Mouse (Mus musculus): ENCODE results near the gene Trip6. TPM values are rescaled to one million over a fixed set of nuclear protein-coding genes. Genes with fewer than 3 reads are reported as not detected.

The Trip6 gene
- 11.4 and 12.7 TPM in 2 replicates for polyA plus RNA-seq (2012; rRNA removed)

DNA sequence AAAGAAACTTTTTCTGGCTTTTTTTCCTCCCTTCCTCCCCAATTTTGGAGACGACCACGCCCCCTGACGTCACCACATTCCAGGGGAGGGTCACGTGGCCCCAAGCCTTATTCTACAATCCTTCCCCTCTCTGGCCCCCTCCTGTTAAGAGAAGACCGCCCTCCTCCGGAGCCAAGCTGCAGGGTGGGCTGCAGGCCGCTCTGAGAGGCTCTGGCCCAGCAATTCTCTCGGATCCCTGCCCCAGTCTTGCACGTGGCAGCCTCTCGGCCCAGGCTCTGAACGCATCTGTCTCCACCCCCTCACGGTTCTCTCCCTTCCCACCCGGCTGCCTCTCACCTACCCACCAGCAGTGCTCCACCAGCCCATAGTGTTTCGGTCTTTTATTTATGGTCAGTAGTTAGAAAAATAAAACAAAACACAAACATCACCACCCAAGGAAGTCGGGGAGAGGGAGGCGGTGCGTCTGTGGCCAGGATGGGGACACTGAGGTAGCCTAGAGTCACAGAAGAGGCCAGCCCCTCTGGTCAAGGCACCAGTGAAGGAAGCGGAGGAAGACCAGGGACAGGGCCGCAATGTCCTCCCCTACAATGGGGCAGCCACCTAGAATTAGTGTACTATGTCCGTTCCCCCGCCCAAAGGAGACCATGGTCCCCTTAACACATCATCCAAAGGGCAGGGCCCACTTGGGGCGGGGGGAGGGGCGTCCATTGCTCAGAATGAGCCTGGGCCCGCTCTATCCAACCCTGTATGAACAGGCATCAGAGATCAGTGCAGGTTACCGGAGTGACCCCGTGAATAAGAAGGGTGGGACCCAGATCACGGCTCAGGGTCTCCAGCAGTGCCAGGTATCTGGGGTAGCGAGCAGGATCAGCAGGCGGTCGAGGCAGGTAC is at the start of gene Trip6:
Gene Trip6 (minus strand): TSS at position 212 of the 891 bp plus-strand sequence.
- no peak for DNase-seq (ENCODE audit: low read depth, low spot score)
- WGBS, result 34% methylated on average over 30 of the region's 30 CpGs

DNA sequence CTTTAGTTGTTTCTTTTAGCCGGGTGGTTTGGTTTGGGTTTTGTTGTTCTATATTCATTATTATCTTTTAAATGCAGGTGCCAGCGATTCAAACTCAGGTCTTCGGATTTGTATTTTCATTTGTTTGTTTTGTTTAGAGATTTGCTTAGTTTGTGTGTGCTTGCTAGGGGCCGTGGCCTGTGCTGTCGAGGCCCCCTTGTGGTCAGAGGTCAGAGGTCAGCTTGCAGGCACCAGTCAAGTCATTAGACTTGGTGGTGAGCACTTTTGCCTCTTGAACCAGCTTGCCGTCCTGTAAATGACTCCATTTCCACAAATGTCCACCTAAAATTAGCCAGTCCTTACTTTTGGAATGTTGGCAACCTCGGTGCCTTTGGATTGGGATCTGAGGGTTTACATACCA is 44.2 kb upstream of the Trip6 start:
- no peak for DNase-seq (ENCODE audit: low read depth, low spot score)
- 35% methylated on average over 7 of the region's 7 CpGs for WGBS

DNA sequence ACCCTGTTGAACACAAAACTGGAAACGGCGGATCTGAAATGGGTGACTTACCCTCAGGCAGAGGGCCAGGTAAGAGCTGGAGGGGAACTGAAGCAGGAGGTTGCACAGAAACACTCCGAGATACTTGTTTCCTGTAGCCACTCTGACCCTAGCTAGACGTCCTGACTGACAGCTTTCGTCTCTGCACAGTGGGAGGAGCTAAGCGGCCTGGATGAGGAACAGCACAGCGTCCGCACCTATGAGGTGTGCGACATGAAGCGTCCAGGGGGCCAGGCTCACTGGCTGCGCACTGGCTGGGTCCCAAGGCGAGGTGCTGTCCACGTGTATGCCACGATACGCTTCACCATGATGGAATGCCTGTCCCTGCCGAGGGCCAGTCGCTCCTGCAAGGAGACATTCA is 39.9 kb upstream of the Trip6 start:
- 62% methylated on average over 17 of the region's 17 CpGs for WGBS
- no peak for DNase-seq (ENCODE audit: low read depth, low spot score)

DNA sequence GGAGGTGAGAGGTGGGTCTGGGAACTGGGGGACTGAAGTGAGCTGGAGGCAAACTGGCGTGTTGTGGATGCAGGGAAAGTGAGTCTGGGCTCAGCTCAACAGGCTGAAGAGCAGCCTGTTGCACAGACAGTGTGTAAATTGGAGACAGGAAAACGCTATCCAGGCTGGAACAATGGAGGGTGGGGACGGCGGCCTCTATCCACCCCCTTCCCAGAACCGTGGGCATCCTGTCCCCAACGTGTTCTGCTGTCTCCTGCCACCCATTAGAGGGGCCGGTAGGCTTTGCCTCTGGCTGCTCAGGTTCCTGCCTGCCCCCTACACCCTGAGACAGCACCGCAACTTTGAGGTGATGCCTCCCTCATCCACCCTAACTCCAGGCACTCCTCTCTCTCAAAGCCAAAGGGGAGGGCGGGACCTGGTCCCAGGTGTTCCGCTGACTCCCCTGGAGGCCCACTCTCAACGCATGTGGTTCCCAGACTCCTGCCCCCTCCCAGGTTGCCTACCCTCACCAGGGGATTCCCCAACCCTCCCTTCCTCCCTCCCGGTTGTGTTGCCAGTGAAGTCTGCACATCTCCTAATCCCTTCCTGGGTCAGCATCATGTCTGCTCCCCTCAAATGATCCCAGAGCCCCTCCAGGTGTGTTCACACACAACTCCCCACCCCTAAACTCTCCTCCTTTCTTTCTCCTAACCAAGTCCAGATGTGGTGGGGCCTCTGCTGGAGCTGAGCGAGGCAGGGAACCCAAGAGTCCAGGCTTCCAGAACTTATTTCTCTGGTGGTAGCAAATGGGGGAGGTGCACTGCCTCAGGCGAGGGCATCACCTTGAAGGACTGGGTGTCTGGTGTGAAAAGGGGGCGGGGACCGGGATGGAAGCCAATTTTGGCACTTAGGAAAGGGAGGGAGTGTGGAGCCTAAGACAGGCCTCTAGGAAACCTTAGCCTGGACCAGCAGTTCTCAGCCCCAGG is 38.1 kb upstream of the Trip6 start:
- 12% methylated on average over 16 of the region's 16 CpGs for WGBS
- no peak for DNase-seq (ENCODE audit: low read depth, low spot score)

DNA sequence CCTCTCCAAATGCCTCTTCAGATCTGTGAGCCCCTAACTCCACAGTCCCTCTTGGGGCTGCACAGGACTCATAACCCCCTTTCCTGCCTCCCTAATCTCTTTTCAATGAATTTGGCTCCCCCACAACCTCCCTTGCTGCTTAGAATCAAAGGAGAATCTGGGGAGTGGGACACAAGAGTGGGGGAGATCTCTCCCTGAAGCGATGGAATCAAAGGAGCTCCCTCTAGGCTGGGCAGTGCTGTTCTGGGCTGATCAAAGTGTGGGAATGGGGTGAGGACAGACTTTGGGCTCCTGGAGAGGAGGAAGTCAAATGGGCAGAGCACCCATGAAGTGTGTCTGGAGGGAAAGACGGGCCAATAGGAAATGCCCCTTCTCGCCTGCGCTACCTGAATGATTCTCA is 37.2 kb upstream of the Trip6 start:
- 19% methylated on average over 4 of the region's 4 CpGs for WGBS
- no peak for DNase-seq (ENCODE audit: low read depth, low spot score)

DNA sequence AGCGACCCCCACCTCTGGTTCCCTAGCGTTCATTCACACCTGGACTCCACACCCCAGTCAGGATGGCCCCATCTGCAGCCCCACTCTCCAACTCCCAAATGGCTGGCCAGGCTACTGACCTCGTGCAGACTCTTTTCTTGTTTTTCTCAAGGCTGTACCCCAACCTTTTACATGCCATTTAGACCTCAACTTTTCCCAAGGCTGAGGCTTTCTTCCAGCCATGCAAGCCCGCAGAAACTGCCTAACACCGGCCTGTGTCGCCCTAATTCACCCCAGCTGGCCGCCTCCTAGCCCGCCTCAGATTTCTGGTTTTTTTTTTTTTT is 36.8 kb upstream of the Trip6 start:
- no peak for DNase-seq (ENCODE audit: low read depth, low spot score)
- WGBS, result 6% methylated on average over 8 of the region's 8 CpGs

DNA sequence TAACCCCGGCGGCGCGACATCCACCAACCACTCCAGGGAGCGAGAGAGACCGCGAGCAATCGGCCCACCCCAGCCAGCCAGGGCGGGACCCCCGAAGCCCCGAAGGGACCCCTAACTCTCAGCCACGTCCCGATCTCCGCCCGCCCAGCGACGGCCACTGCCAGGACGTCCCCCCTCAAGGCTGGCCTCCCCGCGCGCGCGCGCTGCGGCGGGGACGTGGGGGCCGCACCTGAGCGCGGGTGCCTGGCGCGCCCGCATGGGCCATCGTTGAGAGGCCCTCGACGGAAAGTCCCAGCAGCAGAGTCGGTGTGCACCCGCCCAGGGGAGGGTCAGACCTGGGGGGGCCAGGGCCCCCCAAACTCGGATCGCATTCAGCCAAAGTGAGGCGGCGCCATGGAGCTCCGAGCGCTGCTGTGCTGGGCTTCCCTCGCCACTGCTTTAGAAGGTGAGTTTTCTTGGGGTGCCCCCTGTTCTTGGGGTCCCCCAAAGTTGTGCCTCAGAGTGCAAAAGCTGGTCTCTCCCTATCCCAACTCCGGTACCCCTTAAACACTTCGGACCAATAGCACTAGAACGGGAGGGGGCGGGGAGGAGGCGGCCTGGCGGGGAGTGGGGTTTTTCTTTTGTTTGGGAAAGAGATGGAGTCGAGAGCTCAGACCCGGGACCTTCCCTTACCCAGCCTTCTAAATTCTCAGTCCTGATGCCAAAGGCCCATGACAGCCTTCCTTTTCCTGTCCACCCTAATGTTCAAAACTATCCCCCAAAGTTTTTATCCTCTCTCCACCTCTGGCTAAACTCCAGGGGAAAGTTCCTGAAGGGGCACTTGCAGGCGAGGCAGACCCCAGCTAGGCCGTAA is 36.2 kb upstream of the Trip6 start:
- 1% methylated on average over 52 of the region's 55 CpGs for whole genome bisulfite sequencing
- no peak for DNase-seq (ENCODE audit: low read depth, low spot score)

DNA sequence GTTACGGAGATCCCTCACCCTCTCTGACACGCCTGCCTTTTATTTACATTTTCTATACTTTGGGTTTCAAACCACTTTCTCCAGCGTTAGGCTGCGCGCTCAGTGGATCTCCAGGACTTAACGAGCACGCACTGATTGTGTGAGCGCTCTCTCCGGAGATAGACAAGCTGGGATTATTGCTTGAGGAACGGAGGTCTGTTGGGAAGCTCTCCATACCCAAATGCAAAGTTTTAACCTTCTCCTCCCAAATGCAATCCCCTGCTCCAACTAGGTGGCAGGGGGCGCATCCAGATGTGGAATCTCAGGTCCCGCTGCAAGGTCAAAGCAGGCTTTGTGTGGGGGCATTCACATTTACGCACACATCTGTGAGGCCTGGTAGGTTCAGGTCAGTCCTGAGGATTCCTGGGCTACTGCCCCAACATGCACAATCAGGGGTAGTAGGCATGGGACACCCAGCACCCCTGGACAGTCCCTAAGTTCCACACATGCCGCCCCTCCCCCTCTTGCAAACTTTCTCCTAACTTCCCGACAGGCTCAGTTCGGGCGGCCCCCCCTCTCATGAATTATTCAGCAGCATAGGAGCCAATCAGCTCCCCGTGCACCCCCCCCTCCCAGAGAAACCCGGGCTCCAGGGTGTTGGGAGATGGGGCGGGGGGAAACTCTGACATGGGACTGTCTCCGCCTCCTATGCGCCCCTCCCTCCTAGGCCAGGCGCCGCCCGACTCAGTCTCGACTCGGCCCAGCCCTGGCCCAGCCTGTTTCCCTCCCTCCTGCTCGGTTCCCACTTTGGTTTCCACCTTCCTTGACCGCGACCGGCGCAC is 35.4 kb upstream of the Trip6 start, which contains the start of gene Ephb4:
Gene Ephb4 (plus strand): TSS at position 726 of the 821 bp plus-strand sequence.
- 1% methylated on average over 32 of the region's 32 CpGs for WGBS
- DNase-seq (ENCODE audit: low read depth, low spot score), result peak; percentile 80

DNA sequence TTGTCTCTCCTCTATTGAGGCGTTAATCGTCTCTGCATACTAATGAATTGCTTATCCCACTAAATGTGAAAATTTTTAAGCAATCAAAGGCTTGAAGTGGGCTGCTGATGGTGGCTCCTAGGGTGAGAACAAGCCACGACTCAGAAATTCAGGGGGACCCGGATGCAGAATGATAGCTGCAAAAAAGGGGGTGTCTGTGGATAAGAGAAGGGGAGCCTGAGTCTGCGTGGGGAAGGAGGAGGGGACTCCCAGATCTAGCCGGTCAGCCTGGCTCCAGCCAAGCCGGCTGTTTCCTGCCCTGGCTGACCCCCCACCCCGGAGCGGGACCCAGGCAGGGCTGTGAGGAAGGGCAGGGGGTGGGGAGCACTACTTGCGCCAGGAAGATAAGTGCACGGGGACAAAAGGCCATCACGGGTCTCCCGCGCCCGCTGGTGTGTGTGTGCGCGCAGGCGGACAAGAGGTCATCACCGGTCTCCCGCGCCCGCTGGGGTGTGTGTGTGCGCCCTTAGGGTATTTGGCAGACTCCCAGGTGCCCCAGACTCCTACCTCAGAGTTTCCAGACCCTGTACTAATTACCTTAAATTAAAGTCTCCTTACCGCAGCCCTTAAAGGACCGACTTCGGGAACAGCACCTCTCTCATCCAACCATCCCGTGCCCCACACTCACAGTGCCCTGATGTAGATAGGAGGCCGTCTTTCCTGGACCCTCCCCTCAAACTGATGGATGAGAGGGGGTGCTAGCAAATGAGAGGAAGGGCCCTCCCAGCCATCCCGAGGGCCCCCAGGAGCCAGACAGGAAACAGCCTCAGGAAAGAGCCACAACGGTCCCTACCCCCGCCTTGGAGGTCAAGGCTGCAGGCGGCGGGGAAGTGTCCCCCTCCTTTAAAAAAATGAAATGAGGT is 34.5 kb upstream of the Trip6 start:
- no peak for DNase-seq (ENCODE audit: low read depth, low spot score)
- 7% methylated on average over 33 of the region's 33 CpGs for WGBS

DNA sequence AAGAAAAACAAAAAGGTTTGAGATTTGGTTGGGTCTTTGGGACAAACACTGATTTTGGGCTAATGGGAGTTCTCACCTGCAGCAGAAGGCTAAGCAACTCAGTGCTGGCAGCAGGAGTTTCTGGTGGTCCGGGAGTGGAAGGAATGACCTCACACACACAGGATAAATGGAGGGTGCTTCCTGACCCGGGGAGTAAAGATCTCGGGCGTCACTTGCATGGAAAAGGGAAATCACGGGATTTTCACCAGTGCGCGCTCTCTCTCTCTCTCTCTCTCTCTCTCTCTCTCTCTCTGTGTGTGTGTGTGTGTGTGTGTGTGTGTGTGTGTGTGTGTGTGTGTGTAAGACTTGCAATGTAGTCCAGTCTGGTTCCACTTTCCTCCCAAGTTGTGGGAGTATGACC is 33.7 kb upstream of the Trip6 start:
- DNase-seq (ENCODE audit: low read depth, low spot score), result no peak
- 25% methylated on average over 7 of the region's 7 CpGs for WGBS

DNA sequence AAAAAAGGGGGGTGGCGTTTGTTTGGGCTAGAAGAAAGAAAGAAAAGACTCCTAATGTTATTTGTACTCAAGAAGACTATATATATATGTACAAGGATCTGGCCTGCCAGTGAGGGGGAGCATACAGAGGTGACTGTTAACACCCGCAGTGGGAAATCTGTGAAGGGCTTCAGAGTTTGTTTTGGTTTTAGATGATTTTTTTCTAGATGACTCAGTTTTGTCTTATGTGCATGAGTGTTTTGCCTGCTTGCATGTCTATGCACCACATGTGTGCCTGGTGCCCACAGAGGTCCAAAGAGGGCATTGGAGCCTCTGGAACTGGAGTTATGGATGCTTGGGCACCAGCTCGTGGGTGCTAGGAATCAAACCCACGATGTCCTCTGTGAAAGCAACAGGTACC is 32.8 kb upstream of the Trip6 start:
- 45% methylated on average over 4 of the region's 4 CpGs for WGBS
- DNase-seq (ENCODE audit: low read depth, low spot score), result no peak

DNA sequence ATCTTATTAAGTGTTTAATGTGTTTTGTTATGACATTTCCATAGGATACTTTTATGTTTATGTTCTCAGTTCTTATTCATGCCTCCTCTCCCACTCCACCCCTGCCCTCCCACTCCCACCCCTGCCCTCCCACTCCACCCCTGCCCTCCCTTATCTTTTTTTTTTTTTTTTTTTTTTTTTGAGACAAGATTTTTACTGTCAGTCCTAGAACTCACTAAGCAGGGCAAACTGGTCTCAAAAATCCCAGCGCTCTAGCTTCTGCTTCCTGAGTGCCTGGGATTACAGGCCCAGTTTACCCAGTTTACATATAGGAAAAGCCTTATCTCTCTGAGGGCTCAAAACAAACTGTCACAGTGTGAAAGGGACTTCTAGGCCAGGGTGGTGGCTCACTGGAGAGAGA is 32.2 kb upstream of the Trip6 start:
- DNase-seq (ENCODE audit: low read depth, low spot score), result no peak
- WGBS, result 22% methylated on average over 1 of the region's 1 CpGs

DNA sequence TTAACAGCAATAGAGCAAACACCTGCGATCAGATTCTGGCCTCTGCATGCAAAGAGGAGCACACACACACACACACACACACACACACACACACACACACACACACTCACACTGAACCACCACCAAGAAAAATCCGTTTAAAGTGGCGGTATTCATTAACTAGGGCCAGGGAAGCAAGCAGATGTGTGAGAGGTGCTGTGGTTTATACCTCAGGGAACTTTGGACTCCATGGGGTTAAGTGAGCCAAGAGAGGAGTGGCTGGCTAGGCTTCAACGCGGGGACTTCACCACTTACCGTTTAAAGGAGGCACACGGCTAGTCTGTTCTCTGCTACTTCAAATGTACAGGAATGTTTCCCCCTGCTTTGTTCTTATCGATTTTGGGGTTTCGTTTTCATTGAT is 31.6 kb upstream of the Trip6 start:
- 8% methylated on average over 9 of the region's 9 CpGs for WGBS
- DNase-seq (ENCODE audit: low read depth, low spot score), result peak; percentile 85

DNA sequence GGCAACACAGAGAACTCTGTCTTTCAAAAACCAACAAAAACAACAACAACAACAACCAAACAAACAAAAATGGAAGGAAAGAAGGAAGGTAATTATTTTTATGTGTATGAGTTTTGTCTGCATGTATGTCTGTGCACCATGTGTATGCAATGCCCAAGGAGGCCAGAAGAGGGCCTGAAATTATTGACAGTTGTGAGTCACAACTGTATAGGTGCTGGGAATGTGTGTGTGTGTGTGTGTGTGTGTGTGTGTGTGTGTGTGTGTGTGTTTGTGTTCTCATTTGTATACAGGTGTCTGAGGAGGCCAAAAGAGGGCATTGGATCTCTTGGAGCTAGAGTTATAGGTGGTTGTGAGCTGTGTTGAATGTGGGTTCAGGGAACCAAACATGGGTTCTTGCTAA is 29.7 kb upstream of the Trip6 start:
- DNase-seq (ENCODE audit: low read depth, low spot score), result no peak

DNA sequence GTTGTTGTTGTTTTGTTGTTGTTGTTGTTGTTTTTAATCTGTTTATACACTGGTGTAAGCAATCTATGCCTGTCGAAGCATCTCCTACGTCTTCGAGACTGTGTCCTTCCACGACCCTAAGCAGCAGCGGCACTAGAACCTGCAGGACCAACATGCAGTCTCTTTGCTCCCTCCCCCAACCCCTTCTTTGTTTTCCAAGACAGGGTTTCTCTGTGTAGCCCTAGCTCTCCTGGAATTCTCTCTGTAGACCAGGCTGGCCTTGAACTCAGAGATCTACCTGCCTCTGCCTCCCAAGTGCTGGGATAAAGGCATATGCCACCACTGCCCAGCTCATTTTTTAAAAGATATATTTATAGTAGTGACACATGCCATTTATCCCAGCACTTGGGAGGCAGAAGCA is 29.2 kb upstream of the Trip6 start:
- no peak for DNase-seq (ENCODE audit: low read depth, low spot score)
- WGBS, result 97% methylated on average over 5 of the region's 5 CpGs

DNA sequence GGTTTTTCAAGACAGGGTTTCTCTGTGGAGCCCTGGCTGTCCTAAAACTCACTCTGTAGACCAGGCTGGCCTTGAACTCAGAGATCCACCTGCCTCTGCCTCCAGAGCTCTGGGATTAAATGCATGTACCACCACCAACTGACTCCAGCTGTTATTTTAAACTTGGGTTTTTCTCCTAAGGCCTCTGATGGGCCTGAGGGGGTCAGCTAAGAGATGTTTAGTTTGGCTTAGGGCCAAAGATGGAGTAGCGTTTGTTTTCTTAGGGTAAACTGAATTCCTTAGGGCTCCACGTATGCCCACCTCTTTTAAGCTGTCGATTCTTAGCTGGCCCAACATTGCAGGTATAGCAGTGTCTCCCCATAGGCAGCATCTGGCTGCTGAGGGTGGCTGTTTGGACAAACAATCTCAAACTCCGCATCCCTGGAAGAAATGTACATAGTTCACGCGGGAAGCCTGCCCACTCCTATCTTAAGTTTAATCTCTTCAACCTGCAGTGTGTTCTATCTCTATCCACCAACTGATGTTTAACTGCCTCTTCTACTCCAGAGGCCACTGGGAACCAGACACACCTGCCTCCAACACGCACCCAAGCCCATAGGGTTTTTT is 28.3 kb upstream of the Trip6 start:
- 24% methylated on average over 7 of the region's 7 CpGs for WGBS
- DNase-seq (ENCODE audit: low read depth, low spot score), result no peak

DNA sequence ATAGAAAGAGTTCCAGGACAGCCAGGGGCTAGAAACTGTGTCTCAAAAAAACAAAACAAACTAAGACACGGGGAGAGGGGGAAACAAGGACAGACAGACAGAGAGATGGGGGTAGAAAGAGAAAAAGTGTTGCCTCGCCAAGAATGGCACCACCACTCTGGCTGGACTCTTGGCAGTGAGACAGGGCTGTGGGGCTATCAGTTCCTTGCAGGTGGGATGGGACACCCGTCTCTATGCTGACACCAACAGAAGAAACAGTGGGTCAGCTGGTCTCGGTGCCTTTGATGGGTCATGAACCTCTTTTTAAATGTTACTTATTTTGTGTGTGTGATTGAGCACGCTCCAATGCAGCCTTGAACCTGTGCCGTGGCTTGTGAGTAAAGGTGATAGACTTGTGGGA is 26.0 kb upstream of the Trip6 start:
- whole genome bisulfite sequencing, result 76% methylated on average over 6 of the region's 6 CpGs
- no peak for DNase-seq (ENCODE audit: low read depth, low spot score)
